Mouse (Mus musculus) ES-Bruce4 (cell line): ENCODE data around the gene Gabrg1.

Source experiments
- CTCF ChIP-seq: IDR thresholded peaks from one replicate; pipeline ENCODE4 v1.8.1; 2011; ENCODE audit warnings: low read depth, low read length
- POLR2A ChIP-seq: IDR thresholded peaks from one replicate; pipeline ENCODE4 v1.8.1; 2011; ENCODE audit warnings: low read length; ENCODE audit not compliant: insufficient read depth

- TF ChIP-seq CTCF (no peak), POLR2A (no peak)
These were observed 23.7 kb downstream of the Gabrg1 start for GRCm38 (mm10) chr5:70818681-70819080.
